Mouse (Mus musculus) G1E (cell line): ENCODE data around the gene Lmod3. TPM values are rescaled to one million over a fixed set of nuclear protein-coding genes. Genes with fewer than 3 reads are reported as not detected.

Experiments
- ATAC-seq: 2 replicates; pipeline ENCODE4 v1.8.0; 2016; ENCODE audit warnings: mild to moderate bottlenecking; ENCODE audit not compliant: insufficient number of reproducible peaks, poor library complexity, low FRiP score, severe bottlenecking; ENCODE audit errors: extremely low read depth
- DNase-seq: peaks from one replicate; pipeline ENCODE4 v3.0.0; 2012; ENCODE audit warnings: low spot score
- H3K27me3 ChIP-seq: 2 replicates; pipeline ENCODE4 v1.6.1; 2012; ENCODE audit warnings: mild to moderate bottlenecking, low read length, inconsistent platforms; ENCODE audit not compliant: insufficient read depth
- H3K36me3 ChIP-seq: replicated peaks from 2 replicates; pipeline ENCODE3; 2012; ENCODE audit warnings: mild to moderate bottlenecking, inconsistent platforms
- H3K4me1 ChIP-seq: 2 replicates; pipeline ENCODE4 v1.6.1; 2012; ENCODE audit warnings: low read depth, low read length, inconsistent platforms, mixed read lengths; ENCODE audit not compliant: insufficient read depth
- H3K4me3 ChIP-seq: 2 replicates; pipeline ENCODE4 v1.5.1; 2012; ENCODE audit warnings: low read depth, mild to moderate bottlenecking, inconsistent platforms, low read length, moderate library complexity, mixed read lengths
- H3K9me3 ChIP-seq: replicated peaks from 2 replicates; pipeline ENCODE4 v1.6.1; 2012; ENCODE audit warnings: inconsistent platforms
- CTCF ChIP-seq: IDR thresholded peaks from 2 replicates; pipeline ENCODE4 v1.5.1; 2012; ENCODE audit warnings: low read depth, low read length, inconsistent platforms, mixed read lengths
- GATA1 ChIP-seq: IDR thresholded peaks from 2 replicates; pipeline ENCODE4 v1.6.1; 2012; ENCODE audit warnings: borderline replicate concordance, low read length, inconsistent platforms, mixed read lengths
- GATA2 ChIP-seq: IDR thresholded peaks from 2 replicates; pipeline ENCODE4 v1.6.1; 2012; ENCODE audit warnings: low read depth, low read length, inconsistent platforms, borderline replicate concordance
- POLR2AphosphoS5 ChIP-seq: IDR thresholded peaks from 2 replicates; pipeline ENCODE4 v1.6.1; 2012; ENCODE audit warnings: low read depth, low read length, inconsistent platforms; ENCODE audit not compliant: insufficient replicate concordance
- TAL1 ChIP-seq: conservative IDR thresholded peaks from 2 replicates; pipeline ENCODE4 v1.6.1; 2012; ENCODE audit warnings: low read depth, low read length, inconsistent platforms, mixed read lengths
- polyA plus RNA-seq: library from polyadenylated mRNA; stranded (reverse); fragments of >175 nt; gene quantifications from 2 replicates; pipeline ENCODE4 v1.2.3, GENCODE M21; 2012
- total RNA-seq, 2 experiments: library from RNA; stranded (forward) in 1 of 2; stranded (reverse) in 1 of 2; fragments of 200-1000 nt in 1 of 2; fragments of >200 nt in 1 of 2; fragmentation: Nextera tagmentation in 1 of 2; gene quantifications; 2 replicates each; pipeline ENCODE4 v1.2.3; 2014 to 2017

The Lmod3 gene
- total and polyA plus RNA-seq, 3 experiments: 0.22 TPM; not detected in 2

- DNase-seq: no peak
- H3K4me1 ChIP-seq: peaks cover 48% of the 10 kb centered on the region
- TF ChIP-seq CTCF (no peak), TAL1 (no peak), POLR2AphosphoS5 (no peak), GATA2 (no peak), GATA1 (no peak)
Measured at GRCm38 (mm10) chr6:97208406-97208805, 44.2 kb downstream of the Lmod3 start.

GRCm38 (mm10) chr6:97207085-97207484 lies 45.5 kb downstream of the Lmod3 start:
- TF ChIP-seq GATA1 (no peak), TAL1 (no peak), POLR2AphosphoS5 (no peak), GATA2 (no peak), CTCF (no peak)
- Histone ChIP-seq H3K4me3 (no peak overlapping the region), H3K27me3 (no peaks in the 10 kb centered on the region), H3K4me1 (peaks cover 44% of the 10 kb centered on the region), H3K36me3 (peaks cover 6% of the 10 kb centered on the region), H3K9me3 (no peaks in the 10 kb centered on the region)
- DNase-seq (no peak), ATAC-seq (no peak)

More at GRCm38 (mm10) chr6:97208406-97208805, 44.2 kb downstream of the Lmod3 start:
- no peaks in the 10 kb centered on the region for H3K27me3 ChIP-seq
- H3K9me3 ChIP-seq: no peaks in the 10 kb centered on the region
- no peak overlapping the region for H3K4me3 ChIP-seq
- H3K36me3 ChIP-seq: peaks cover 9% of the 10 kb centered on the region
- no peak for ATAC-seq

DNA sequence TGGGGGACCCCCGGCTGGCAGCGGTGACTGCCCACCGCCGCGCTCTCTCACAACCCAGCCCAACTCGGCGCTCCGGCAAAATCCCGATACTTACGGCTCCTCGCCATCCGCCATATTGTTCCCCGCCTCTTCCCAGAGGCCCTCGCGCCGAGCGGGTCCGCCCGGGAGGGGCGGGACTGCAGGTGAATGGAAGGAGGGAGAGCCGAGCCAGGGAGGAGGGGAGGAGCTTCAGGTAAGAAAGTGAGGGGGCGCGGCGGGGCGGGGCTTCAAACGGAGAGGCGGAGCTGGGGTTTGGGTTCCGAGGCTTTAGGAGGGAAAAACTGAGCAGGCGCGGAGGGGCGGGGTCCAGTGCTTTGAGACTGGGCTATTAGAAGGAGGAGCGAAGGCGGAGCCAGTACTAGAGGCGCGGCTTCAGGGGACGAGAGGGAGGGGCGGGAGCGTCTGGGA lies 47.1 kb downstream of the Lmod3 start, which contains the start of gene Uba3:
TSS of gene Uba3 (minus strand) at position 209 of the 447 bp plus-strand sequence.
- ATAC-seq (peak; percentile 88), DNase-seq (peak; percentile 86)
- peaks cover 42% of the 10 kb centered on the region for H3K4me1 ChIP-seq
- no peaks in the 10 kb centered on the region for H3K9me3 ChIP-seq
- H3K27me3 ChIP-seq: no peaks in the 10 kb centered on the region
- TF ChIP-seq GATA2 (no peak), CTCF (no peak), POLR2AphosphoS5 (no peak), TAL1 (no peak), GATA1 (no peak)
- peak within 1 kb of the TSS; percentile 89 for H3K4me3 ChIP-seq
- H3K36me3 ChIP-seq: peaks cover 10% of the 10 kb centered on the region

GRCm38 (mm10) chr6:97204952-97205351 lies 47.6 kb downstream of the Lmod3 start:
- ATAC-seq: no peak
- no peak for DNase-seq
- H3K9me3 ChIP-seq: no peaks in the 10 kb centered on the region
- TF ChIP-seq GATA1: no peak
- no peak for TF ChIP-seq TAL1
- TF ChIP-seq POLR2AphosphoS5: no peak
- no peak for TF ChIP-seq GATA2
- TF ChIP-seq CTCF: no peak
- peaks cover 13% of the 10 kb centered on the region for H3K36me3 ChIP-seq
- peak overlapping the region; percentile 89 for H3K4me3 ChIP-seq
- no peaks in the 10 kb centered on the region for H3K27me3 ChIP-seq
- H3K4me1 ChIP-seq: peaks cover 39% of the 10 kb centered on the region

GRCm38 (mm10) chr6:97204252-97204869 lies 48.2 kb downstream of the Lmod3 start:
- Histone ChIP-seq H3K4me3 (peak overlapping the region; percentile 89), H3K36me3 (peaks cover 15% of the 10 kb centered on the region), H3K27me3 (no peaks in the 10 kb centered on the region), H3K9me3 (no peaks in the 10 kb centered on the region), H3K4me1 (peaks cover 34% of the 10 kb centered on the region)
- TF ChIP-seq GATA2: no peak
- TF ChIP-seq POLR2AphosphoS5: no peak
- TF ChIP-seq CTCF: no peak
- no peak for TF ChIP-seq GATA1
- TF ChIP-seq TAL1: no peak
- DNase-seq (no peak), ATAC-seq (no peak)

GRCm38 (mm10) chr6:97202477-97202876 lies 50.1 kb downstream of the Lmod3 start:
- Histone ChIP-seq H3K27me3 (no peaks in the 10 kb centered on the region), H3K4me3 (no peak overlapping the region), H3K36me3 (peaks cover 25% of the 10 kb centered on the region), H3K4me1 (peaks cover 25% of the 10 kb centered on the region), H3K9me3 (no peaks in the 10 kb centered on the region)
- DNase-seq (no peak), ATAC-seq (no peak)
- TF ChIP-seq TAL1 (no peak), GATA1 (no peak), GATA2 (no peak)

DNA sequence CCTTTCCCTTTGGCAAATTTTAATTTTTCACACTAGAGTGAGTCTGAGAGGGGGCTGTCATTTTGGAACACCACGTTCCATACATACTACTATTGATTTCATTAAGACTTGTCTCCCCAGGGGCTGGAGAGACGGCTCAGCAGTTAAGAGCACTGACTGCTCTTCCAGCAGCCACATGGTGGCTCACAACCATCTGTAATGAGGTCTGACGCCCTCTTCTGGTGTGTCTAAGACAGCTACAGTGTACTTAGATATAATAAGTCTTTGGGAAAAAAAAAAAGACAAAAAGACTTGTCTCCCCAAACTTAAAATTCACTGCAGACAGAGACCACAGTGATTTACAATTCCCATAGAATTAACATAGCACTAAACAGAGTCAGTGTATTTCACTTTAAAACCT lies 52.1 kb downstream of the Lmod3 start:
- DNase-seq: no peak
- no peak for ATAC-seq
- H3K36me3 ChIP-seq: peaks cover 44% of the 10 kb centered on the region
- H3K27me3 ChIP-seq: no peaks in the 10 kb centered on the region
- H3K4me3 ChIP-seq: no peak overlapping the region
- H3K9me3 ChIP-seq: no peaks in the 10 kb centered on the region
- TF ChIP-seq GATA1: no peak
- TF ChIP-seq TAL1: no peak
- no peak for TF ChIP-seq GATA2
- peaks cover 15% of the 10 kb centered on the region for H3K4me1 ChIP-seq

Other genes with a start within 250 kb of the Lmod3 start
- gene Fam19a4, start 192.3 kb downstream of the Lmod3 start, total RNA-seq (2014; fragmentation: Nextera tagmentation): not detected in 2 replicates
- 0.06 and 0.16 TPM in 2 replicates for gene Fam19a4, start 192.3 kb downstream of the Lmod3 start, total RNA-seq (2017)
- gene Fam19a4, start 192.3 kb downstream of the Lmod3 start, polyA plus RNA-seq: not detected in 2 replicates
- 16.0 and 21.2 TPM in 2 replicates for gene Eogt, start 103.6 kb downstream of the Lmod3 start, total RNA-seq (2014; fragmentation: Nextera tagmentation)
- 10.6 and 11.9 TPM in 2 replicates for gene Eogt, start 103.6 kb downstream of the Lmod3 start, total RNA-seq (2017)
- 0.45 and 0.61 TPM in 2 replicates for gene Eogt, start 103.6 kb downstream of the Lmod3 start, polyA plus RNA-seq
- gene Tmf1, start 73.6 kb downstream of the Lmod3 start, total RNA-seq (2014; fragmentation: Nextera tagmentation): 36.2 and 38.5 TPM in 2 replicates
- 76.1 and 121 TPM in 2 replicates for gene Tmf1, start 73.6 kb downstream of the Lmod3 start, total RNA-seq (2017)
- 6.6 and 7.5 TPM in 2 replicates for gene Tmf1, start 73.6 kb downstream of the Lmod3 start, polyA plus RNA-seq
- gene Uba3, start 47.1 kb downstream of the Lmod3 start, total RNA-seq (2014; fragmentation: Nextera tagmentation): 90.1 and 98.7 TPM in 2 replicates
- gene Uba3, start 47.1 kb downstream of the Lmod3 start, total RNA-seq (2017): 116 and 122 TPM in 2 replicates
- gene Uba3, start 47.1 kb downstream of the Lmod3 start, polyA plus RNA-seq: 11.2 and 12.9 TPM in 2 replicates
- 67.5 and 81.2 TPM in 2 replicates for gene Arl6ip5, start 42.1 kb downstream of the Lmod3 start, total RNA-seq (2014; fragmentation: Nextera tagmentation)
- 54.5 and 57.1 TPM in 2 replicates for gene Arl6ip5, start 42.1 kb downstream of the Lmod3 start, total RNA-seq (2017)
- 10.2 and 22.4 TPM in 2 replicates for gene Arl6ip5, start 42.1 kb downstream of the Lmod3 start, polyA plus RNA-seq